Mouse (Mus musculus) hematopoietic stem cell, adult 5-6 weeks (primary cell): ENCODE measurements around the gene Klk1b3. TPM values are rescaled to one million over a fixed set of nuclear protein-coding genes. Genes with fewer than 3 reads are reported as not detected.
"Not testable (repeated sequence)": the region's sequence is repeated elsewhere in the genome, so short reads cannot be mapped to it uniquely, and the experiment has no call there.

Experiments
- ATAC-seq, 2 experiments: fragments of 125-278 bp in 1 of 2; replicated peaks in 1 of 2; 2 replicates each; pipeline ENCODE4 v1.8.0; 2016 to 2017; ENCODE audit warnings: inconsistent platforms in 2 of 2, mild to moderate bottlenecking in 2 of 2, moderate number of reproducible peaks in 2 of 2, low read depth in 1 of 2, moderate TSS enrichment in 1 of 2; ENCODE audit not compliant: low FRiP score in 2 of 2, poor library complexity in 2 of 2, severe bottlenecking in 2 of 2, insufficient read depth in 1 of 2, low TSS enrichment in 1 of 2
- total RNA-seq: library from RNA; stranded (forward); fragments of 172-1452, 232-1000 nt; gene quantifications from 2 replicates; pipeline ENCODE4 v1.2.3, GENCODE M21; 2017

Gene Klk1b3
- total RNA-seq = not detected in 2 replicates

- ATAC-seq = no peak
These were observed at the start of gene Klk1b3 for GRCm38 (mm10) chr7:44197891-44198290. Klk1b3 (plus strand) TSS chr7:44198191.

GRCm38 (mm10) chr7:44179299-44180045, 18.5 kb upstream of the Klk1b3 start:
- ATAC-seq = no peak

DNA sequence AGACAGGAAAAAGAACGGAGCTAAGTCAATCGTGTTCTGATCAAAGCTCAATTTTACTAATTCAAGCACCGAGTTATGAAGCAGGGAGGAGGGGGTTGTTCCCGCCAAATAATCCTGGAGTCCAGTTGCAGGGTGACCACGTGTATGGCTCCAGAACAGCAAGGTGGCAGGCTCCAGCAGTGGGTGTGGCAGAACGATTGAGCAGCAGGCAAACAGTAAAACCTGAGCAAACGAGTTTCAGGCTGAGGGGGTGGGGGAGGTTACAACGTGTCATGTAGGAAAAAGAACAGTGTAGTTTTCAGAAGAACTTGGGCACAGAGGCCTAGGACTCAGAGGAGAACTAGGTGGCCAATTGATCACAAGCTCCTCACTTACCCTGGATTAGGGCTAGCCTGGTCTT, 11.5 kb upstream of the Klk1b3 start:
- not testable (repeated sequence) for ATAC-seq

DNA sequence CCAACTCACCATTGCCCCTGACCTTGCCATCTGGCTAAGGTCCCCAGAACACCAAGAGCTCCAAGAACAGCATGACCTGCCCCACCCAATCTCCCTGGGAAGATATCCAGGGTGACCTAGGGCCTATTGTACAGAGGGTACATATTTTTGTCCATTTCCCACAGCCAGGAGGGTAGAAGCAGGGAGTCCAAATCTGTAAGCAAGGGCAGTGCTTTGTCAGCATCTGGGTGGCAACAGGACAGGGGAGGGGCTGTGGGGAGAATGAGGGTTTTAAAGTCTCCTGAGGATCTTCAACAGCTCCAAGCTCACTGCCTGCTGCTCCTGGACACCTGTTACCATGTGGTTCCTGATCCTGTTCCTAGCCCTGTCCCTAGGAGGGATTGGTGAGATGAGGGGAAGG, 10.1 kb upstream of the Klk1b3 start, which contains the start of gene Klk1b24:
TSS of gene Klk1b24 (plus strand) at position 301 of the 400 bp plus-strand sequence.
- ATAC-seq = not testable (repeated sequence)

DNA sequence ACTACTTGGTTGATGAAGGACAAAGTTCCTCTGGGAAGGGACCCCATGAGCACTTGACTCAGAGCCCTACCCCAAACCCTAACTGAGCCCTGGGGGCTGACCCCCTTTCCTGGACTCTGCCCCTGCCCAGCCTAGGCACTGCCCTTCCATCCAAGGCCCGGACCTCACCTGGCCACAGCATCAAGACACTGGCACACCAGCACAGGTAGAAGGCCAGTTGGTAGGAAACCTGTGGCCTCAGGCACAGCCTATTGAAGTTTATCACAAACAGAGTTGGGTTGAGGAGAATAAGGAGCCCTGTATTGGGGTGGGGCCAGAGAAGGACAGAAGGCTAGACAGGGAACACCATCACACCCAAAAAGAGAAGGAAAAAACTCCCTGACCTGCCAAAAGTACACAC, 4.5 kb upstream of the Klk1b3 start:
- ATAC-seq = not testable (repeated sequence)

DNA sequence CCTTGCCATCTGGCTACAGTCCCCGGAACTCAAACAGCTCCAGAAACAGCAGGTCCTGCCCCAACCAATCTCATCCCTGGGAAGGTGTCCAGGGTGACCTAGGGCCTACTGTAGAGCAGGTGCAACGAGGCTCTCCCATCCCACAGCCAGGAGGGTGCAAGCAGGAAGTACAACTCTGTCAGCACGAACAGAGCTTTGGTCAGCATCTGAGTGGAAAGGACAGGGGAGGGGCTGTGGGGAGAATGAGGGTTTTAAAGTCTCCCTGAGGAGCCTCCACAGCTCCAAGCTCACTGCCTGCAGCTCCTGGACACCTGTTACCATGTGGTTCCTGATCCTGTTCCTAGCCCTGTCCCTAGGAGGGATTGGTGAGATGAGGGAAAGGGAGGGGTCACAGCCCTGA, 9.1 kb downstream of the Klk1b3 start, which contains the start of gene Klk1b4:
TSS of gene Klk1b4 (plus strand) at position 301 of the 400 bp plus-strand sequence.
- not testable (repeated sequence) for ATAC-seq

GRCm38 (mm10) chr7:44208307-44208706, 10.3 kb downstream of the Klk1b3 start:
- no peak for ATAC-seq

- no peak for ATAC-seq
These were observed 17.7 kb downstream of the Klk1b3 start, which contains the start of gene Klk1b5 for GRCm38 (mm10) chr7:44215645-44216044. Klk1b5 (plus strand) TSS chr7:44215945.

GRCm38 (mm10) chr7:44221601-44222000, 23.6 kb downstream of the Klk1b3 start:
- not testable (repeated sequence) for ATAC-seq

GRCm38 (mm10) chr7:44222335-44222734, 24.3 kb downstream of the Klk1b3 start:
- ATAC-seq = not testable (repeated sequence)

DNA sequence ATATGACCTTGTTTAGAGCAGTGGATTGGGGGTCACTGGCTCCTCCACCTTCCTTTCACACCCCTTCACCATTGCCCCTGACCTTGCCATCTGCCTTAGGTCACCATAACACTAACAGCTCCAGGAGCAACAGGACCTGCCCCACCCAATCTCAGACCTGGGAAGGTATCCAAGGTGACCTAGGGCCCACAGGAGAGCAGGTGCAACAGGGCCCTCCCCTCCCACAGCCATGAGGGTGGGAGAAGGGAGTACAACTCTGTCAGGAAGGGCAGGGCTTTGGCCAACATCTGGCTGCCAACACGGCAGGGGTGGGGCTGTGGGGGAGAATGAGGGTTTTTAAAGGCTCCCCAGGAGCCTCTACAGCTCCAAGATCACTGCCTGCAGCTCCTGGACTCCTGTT, 27.1 kb downstream of the Klk1b3 start, which contains the start of gene Klk1:
TSS of gene Klk1 (plus strand) at position 285 of the 400 bp plus-strand sequence.
- ATAC-seq = no peak

DNA sequence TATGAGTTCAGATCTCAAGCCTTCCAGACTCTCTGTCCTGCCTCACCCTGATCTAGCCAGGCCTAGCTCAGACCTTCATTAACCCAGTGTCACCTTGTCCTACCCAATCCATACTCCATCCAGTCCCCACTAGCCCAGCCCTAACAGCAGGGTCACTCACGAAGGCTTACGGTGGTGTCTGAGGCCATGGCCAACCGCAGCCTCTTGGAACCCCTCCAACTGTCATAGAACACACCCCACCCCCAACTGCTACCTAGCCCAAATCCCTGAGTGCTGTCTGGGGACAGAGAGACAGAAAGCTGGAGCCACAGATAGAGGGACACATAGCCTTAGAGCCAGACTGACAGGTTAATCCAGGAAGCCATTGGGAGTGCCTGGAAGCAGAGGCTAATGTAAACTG, 37.9 kb downstream of the Klk1b3 start, which contains the start of gene Gm36864:
TSS of gene Gm36864 (plus strand) at position 269 of the 400 bp plus-strand sequence.
- ATAC-seq = no peak

DNA sequence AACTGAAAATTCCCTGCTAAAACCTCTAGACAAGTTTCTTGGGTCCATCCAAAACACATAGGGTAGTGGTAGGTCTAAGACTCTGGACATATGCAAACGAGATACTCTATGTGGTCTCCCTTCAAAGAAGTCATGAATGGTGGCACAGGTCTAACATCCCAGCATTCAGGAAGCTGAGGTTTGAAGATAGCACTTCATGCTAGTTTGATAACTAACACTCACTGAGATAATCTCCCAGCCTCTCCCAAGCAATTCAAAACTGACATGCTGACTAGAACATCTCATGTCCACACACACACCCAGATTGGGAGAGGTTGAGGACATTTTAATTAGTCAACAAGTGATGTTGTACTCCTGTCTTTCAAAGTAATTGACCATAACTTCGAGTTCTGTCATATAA, 41.9 kb downstream of the Klk1b3 start:
- no peak for ATAC-seq

DNA sequence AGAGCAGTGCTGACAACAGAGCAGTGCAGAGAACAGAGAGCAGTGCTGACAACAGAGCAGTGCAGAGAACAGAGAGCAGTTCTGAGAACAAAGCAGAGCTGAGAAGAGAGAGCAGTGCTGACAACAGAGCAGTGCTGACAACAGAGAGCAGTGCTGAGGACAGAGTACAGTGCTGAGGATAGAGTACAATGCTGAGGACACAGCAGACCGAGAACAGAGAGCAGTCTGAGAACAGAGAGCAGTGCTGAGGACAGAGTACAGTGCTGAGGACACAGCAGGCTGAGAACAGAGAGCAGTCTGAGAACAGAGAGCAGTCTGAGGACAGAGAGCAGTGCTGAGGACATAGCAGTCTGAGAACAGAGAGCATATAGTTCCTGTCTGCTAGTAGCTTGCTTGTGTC, 42.7 kb downstream of the Klk1b3 start:
- no peak; a peak in 1 of 4 replicates for ATAC-seq

DNA sequence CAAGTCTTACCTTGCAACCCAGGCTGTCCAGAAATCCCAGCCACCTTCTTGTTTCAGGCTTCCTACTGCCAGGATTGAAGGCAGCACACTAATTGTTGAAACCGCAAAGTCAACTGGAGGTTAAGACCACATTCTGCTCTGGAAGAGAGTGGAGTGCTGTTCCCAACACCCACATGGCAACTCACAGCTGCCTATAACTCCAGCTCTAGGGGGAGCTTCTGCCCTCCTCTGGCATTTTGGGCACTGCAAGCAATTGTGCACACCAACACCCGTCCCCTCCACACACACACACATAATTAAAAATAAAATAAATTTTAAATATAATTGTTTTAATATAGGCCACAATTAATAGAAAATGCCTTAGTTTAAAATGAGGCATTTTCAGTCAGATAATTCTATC, 43.2 kb downstream of the Klk1b3 start:
- ATAC-seq = no peak

DNA sequence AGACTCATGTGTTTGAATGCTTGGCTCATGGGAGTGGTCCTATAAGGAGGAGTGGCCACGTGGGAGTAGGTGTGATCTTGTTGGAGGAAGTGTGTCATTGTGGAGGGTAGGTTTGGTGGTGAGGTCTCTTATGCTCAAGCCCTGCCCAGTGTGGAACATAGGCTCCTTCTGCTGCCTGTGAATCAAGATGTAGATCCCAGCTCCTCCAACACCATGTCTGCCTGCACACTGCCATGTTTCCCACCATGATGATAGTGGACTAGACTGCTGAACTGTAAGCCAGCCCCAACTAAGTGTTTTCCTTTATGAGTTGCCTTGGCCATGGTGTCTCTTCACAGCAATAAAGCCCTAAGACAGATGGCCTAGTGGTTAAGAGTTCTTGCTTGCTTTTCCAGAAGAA, 46.1 kb downstream of the Klk1b3 start:
- ATAC-seq = no peak

DNA sequence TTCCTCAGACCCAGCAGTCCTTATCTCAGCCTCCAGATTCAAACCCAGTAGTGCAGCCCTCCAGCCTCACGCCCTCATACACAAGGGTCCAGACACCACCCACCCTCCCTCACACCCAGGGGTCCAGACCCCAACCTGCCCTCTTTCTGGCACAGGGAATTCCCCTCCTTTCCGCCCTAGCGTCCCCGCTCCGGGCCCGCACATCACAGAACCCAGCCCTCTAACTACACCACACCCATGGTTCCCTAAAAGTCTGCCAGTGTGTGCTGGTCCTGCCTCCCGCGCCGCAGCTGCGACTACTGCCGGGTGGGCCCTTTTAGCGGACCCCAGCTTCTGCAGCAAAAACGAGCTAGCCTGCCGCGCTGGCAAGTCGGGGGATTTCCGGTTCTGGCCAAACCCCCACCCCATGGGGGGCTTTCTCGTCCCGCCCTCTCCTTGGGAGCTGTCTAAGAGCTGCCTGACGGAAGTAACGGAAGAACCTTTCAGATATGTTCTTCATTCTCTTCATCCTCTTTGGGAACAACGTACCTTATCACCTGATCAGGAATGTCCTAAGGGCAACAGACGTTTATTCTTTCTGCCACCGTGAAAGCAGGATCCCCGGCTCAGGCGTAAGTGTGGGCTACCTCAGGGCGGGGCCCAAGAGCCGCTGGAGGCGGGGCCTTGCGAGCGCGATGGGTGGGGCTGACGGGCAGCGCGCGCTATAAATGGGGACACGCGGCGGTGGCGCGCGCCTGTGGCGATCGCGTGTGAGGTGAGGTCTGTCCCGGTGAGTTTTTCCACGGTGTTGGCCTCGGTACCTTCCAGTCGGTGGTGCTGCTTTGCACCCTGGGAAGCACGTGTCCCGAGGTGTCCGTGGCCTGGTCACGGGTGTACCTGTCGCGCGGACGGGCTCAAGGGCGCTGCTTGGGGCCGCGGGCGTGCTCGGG, 48.3 kb downstream of the Klk1b3 start, which contains the start of the genes 1700028J19Rik and 2410002F23Rik:
TSS of gene 1700028J19Rik (minus strand) at position 641 of the 929 bp plus-strand sequence.
TSS of gene 2410002F23Rik (plus strand) at position 668 of the 929 bp plus-strand sequence.
- ATAC-seq = peak; percentile 70 to 83
